18 mouse cellular contexts compared by ENCODE assay signal in the genomic region with DNA sequence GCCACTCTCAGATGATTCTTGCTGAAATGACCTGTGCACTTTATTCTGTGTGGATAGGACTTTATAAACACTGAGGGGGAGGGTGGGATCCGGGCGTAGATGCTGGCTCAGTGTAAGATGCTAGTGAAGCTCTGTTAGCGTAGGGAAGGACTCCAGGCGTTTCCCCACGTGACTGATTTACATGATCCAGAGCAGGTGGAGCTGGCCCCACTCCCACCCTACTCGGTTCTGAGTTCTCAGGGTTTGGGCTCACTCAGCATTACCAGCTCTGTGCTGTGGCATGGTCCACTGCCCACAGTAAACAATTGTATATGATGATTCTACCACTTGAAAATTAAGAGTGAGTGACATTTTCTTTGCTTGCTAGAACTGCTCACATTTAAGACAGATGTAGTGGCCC. TPM values are rescaled to one million over a fixed set of nuclear protein-coding genes. Genes with fewer than 3 reads are reported as not detected.
DNase-seq lines count a peak whose midpoint lies in the region; ATAC-seq and TF ChIP-seq lines count a peak whose summit lies in the region.
"Had no signal": no experiment of that assay in that cellular context is flagged by ENCODE, and none has a peak within 500 bp of the region (broad histone marks: within the 10 kb centered on the region; RNA-seq: fewer than 3 reads in every experiment).

No protein-coding gene starts in this region.

- H3K9me3 ChIP-seq in hindbrain, postnatal 0 days (ENCODE audit: low read length), result no peaks in the 10 kb centered on the region
- H3K9me3 ChIP-seq in hindbrain, embryonic 13.5 days, result no peaks in the 10 kb centered on the region
- no peaks in the 10 kb centered on the region for H3K9me3 ChIP-seq in midbrain, embryonic 16.5 days (replicated peaks; ENCODE audit: control insufficient read depth, low read length, poor library complexity, severe bottlenecking)
- H3K9me3 ChIP-seq in midbrain, embryonic 10.5 days (replicated peaks), result no peaks in the 10 kb centered on the region
- H3K9me3 ChIP-seq: embryonic facial prominence, embryonic 13.5 days; heart, embryonic 13.5 days had no signal

- no peak overlapping the region for H3K27ac ChIP-seq in hindbrain, postnatal 0 days
- no peak overlapping the region for H3K27ac ChIP-seq in hindbrain, embryonic 13.5 days
- H3K27ac ChIP-seq in midbrain, embryonic 16.5 days (ENCODE audit: low read length), result no peak overlapping the region
- no peak overlapping the region for H3K27ac ChIP-seq in midbrain, embryonic 10.5 days (replicated peaks)
- H3K27ac ChIP-seq in thymus, adult 2 months (ENCODE audit: control insufficient read depth, insufficient read depth, low read length), result no peak overlapping the region
- H3K27ac ChIP-seq: embryonic facial prominence, embryonic 13.5 days; gastrocnemius, adult 2 months; heart, embryonic 13.5 days had no signal

- 66% methylated on average over 6 of the region's 6 CpGs for WGBS in hindbrain, postnatal 0 days
- 83% methylated on average over 6 of the region's 6 CpGs for WGBS in hindbrain, embryonic 13.5 days
- 82% methylated on average over 6 of the region's 6 CpGs for whole genome bisulfite sequencing in midbrain, embryonic 16.5 days
- 80% methylated on average over 6 of the region's 6 CpGs for WGBS in midbrain, embryonic 10.5 days
- WGBS in thymus, adult 2 months, result 93% methylated on average over 6 of the region's 6 CpGs

- intact Hi-C loops in left cerebral cortex, postnatal 36 days (cut with DNase I), result no loop called here

- no peaks in the 10 kb centered on the region for H3K4me1 ChIP-seq in hindbrain, postnatal 0 days (ENCODE audit: insufficient read depth, low read length)
- H3K4me1 ChIP-seq in hindbrain, embryonic 13.5 days (replicated peaks), result no peaks in the 10 kb centered on the region
- no peaks in the 10 kb centered on the region for H3K4me1 ChIP-seq in midbrain, embryonic 16.5 days (ENCODE audit: control insufficient read depth, insufficient read depth, low read length)
- no peaks in the 10 kb centered on the region for H3K4me1 ChIP-seq in midbrain, embryonic 10.5 days
- 0 out of 2 replicates have a peak, but pooled peaks cover 3% of the 10 kb centered on the region for H3K4me1 ChIP-seq in thymus, adult 2 months (replicated peaks; ENCODE audit: control insufficient read depth, insufficient read depth, low read length)
- H3K4me1 ChIP-seq: embryonic facial prominence, embryonic 13.5 days had no signal

- TF ChIP-seq CTCF in hindbrain, postnatal 0 days (IDR thresholded peaks at IDR 0.05; ENCODE audit: low read depth), result no peak
- TF ChIP-seq CTCF in thymus, adult 2 months (IDR thresholded peaks at IDR 0.05; ENCODE audit: borderline replicate concordance, control insufficient read depth, extremely low read depth, insufficient read depth, low read length, poor library complexity), result no peak

- no peaks in the 10 kb centered on the region for H3K27me3 ChIP-seq in hindbrain, postnatal 0 days (ENCODE audit: insufficient read depth, low read length)
- H3K27me3 ChIP-seq in hindbrain, embryonic 13.5 days, result no peaks in the 10 kb centered on the region
- no peaks in the 10 kb centered on the region for H3K27me3 ChIP-seq in midbrain, embryonic 16.5 days (ENCODE audit: control insufficient read depth, insufficient read depth, low read depth, low read length)
- H3K27me3 ChIP-seq in midbrain, embryonic 10.5 days (ENCODE audit: low read depth, poor library complexity, severe bottlenecking), result no peaks in the 10 kb centered on the region
- no peaks in the 10 kb centered on the region for H3K27me3 ChIP-seq in thymus, adult 2 months (ENCODE audit: control insufficient read depth, insufficient read depth, low read length)
- H3K27me3 ChIP-seq: embryonic facial prominence, embryonic 13.5 days; heart, embryonic 13.5 days had no signal

- TF ChIP-seq POLR2A in thymus, adult 2 months (IDR thresholded peaks at IDR 0.05; ENCODE audit: control insufficient read depth, extremely low read depth, insufficient read depth, low read length, poor library complexity), result no peak

- no peak overlapping the region for H3K9ac ChIP-seq in hindbrain, postnatal 0 days (replicated peaks; ENCODE audit: low read length)
- no peak overlapping the region for H3K9ac ChIP-seq in hindbrain, embryonic 13.5 days
- no peak overlapping the region for H3K9ac ChIP-seq in midbrain, embryonic 16.5 days (ENCODE audit: low read depth, low read length)
- H3K9ac ChIP-seq: embryonic facial prominence, embryonic 13.5 days; heart, embryonic 13.5 days had no signal

- H3K4me2 ChIP-seq in hindbrain, postnatal 0 days (ENCODE audit: low read depth, low read length), result no peak overlapping the region
- H3K4me2 ChIP-seq in hindbrain, embryonic 13.5 days, result no peak overlapping the region
- no peak overlapping the region for H3K4me2 ChIP-seq in midbrain, embryonic 16.5 days (ENCODE audit: low read length)
- H3K4me2 ChIP-seq: embryonic facial prominence, embryonic 13.5 days; heart, embryonic 13.5 days had no signal

- peaks cover 43% of the 10 kb centered on the region; the same call in 1 of the 2 replicates for H3K36me3 ChIP-seq in hindbrain, postnatal 0 days (ENCODE audit: insufficient read depth, low read length)
- peaks cover 81% of the 10 kb centered on the region for H3K36me3 ChIP-seq in hindbrain, embryonic 13.5 days
- H3K36me3 ChIP-seq in midbrain, embryonic 16.5 days (ENCODE audit: control insufficient read depth, insufficient read depth, low read length), result peaks cover 38% of the 10 kb centered on the region
- H3K36me3 ChIP-seq in midbrain, embryonic 10.5 days, result peaks cover 95% of the 10 kb centered on the region
- peaks cover 21% of the 10 kb centered on the region for H3K36me3 ChIP-seq in thymus, adult 2 months (ENCODE audit: control insufficient read depth, insufficient read depth, low read length)

- ATAC-seq in hindbrain, postnatal 0 days, result peak; percentile 40; the same call in 1 of the 2 replicates
- ATAC-seq in hindbrain, embryonic 13.5 days (ENCODE audit: low FRiP score), result no peak
- 0 out of 2 replicates have a peak, but pooled peaks have one; percentile 3 for ATAC-seq in midbrain, embryonic 16.5 days
- ATAC-seq: forebrain, embryonic 14.5 days had no signal

- DNase-seq in hindbrain, postnatal 0 days (ENCODE audit: low spot score), result no peak
- DNase-seq in midbrain, embryonic 10.5 days (ENCODE audit: low spot score), result no peak
- DNase-seq in kidney, postnatal 14 days, result peak; percentile 12
- no peak for DNase-seq in thymus, adult 2 months
- no peak for DNase-seq in left cerebral cortex, postnatal 36 days (ENCODE audit: low spot score in 2 of 2)
- DNase-seq: adrenal gland, adult 2 months; adrenal gland, postnatal 25 days; cerebellum, adult 18-20 months; cerebellum, adult 9-11 months; cerebellum, postnatal 36 days; gastrocnemius, adult 2 months; gastrocnemius, postnatal 25 days; heart, postnatal 36 days had no signal

- H3K4me3 ChIP-seq in hindbrain, postnatal 0 days (ENCODE audit: low read length), result no peak overlapping the region
- no peak overlapping the region for H3K4me3 ChIP-seq in hindbrain, embryonic 13.5 days
- no peak overlapping the region for H3K4me3 ChIP-seq in midbrain, embryonic 16.5 days (ENCODE audit: low read depth, low read length)
- no peak overlapping the region for H3K4me3 ChIP-seq in midbrain, embryonic 10.5 days
- H3K4me3 ChIP-seq in thymus, adult 2 months (ENCODE audit: control insufficient read depth, insufficient read depth, low read length), result no peak overlapping the region
- H3K4me3 ChIP-seq: embryonic facial prominence, embryonic 13.5 days; gastrocnemius, adult 2 months; heart, embryonic 13.5 days had no signal

RNA-seq across cellular contexts. Expression of a gene that starts 40.3 kb away (rescaled TPM):
- total RNA-seq in hindbrain, postnatal 0 days (2014; rRNA removed), result 6.2 and 6.5 TPM in 2 replicates
- polyA plus RNA-seq in hindbrain, postnatal 0 days (2015; fragmentation: Nextera tagmentation; extraction: Ambion mirVana), result 3.0 and 3.2 TPM in 2 replicates
- polyA plus RNA-seq in hindbrain, embryonic 13.5 days (2015; fragmentation: Nextera tagmentation; extraction: Ambion mirVana), result 2.6 and 2.9 TPM in 2 replicates
- polyA plus RNA-seq in midbrain, embryonic 16.5 days (2015; fragmentation: Nextera tagmentation; extraction: Ambion mirVana), result 1.6 and 1.8 TPM in 2 replicates
- polyA plus RNA-seq in midbrain, embryonic 10.5 days (2016; fragmentation: Nextera tagmentation; extraction: Ambion mirVana), result 3.6 and 3.8 TPM in 2 replicates
- polyA plus RNA-seq in thymus, adult 2 months (2012; rRNA removed), result 1.9 and 2.2 TPM in 2 replicates
- total RNA-seq in left cerebral cortex, postnatal 36 days (2021), result 10 to 100 TPM; 12.5 to 17.3 TPM

RNA-seq across cellular contexts. Expression of a gene that starts 40.5 kb away (rescaled TPM):
- 70.6 and 86.3 TPM in 2 replicates for total RNA-seq in hindbrain, postnatal 0 days (2014; rRNA removed)
- polyA plus RNA-seq in hindbrain, postnatal 0 days (2015; fragmentation: Nextera tagmentation; extraction: Ambion mirVana), result 79.2 and 88.9 TPM in 2 replicates
- 73.3 and 78.5 TPM in 2 replicates for polyA plus RNA-seq in hindbrain, embryonic 13.5 days (2015; fragmentation: Nextera tagmentation; extraction: Ambion mirVana)
- polyA plus RNA-seq in midbrain, embryonic 16.5 days (2015; fragmentation: Nextera tagmentation; extraction: Ambion mirVana), result 111 and 120 TPM in 2 replicates
- polyA plus RNA-seq in midbrain, embryonic 10.5 days (2016; fragmentation: Nextera tagmentation; extraction: Ambion mirVana), result 82.3 and 86.2 TPM in 2 replicates
- 9.1 and 10.2 TPM in 2 replicates for polyA plus RNA-seq in thymus, adult 2 months (2012; rRNA removed)
- 100 to 1,000 TPM; 159 to 167 TPM for total RNA-seq in left cerebral cortex, postnatal 36 days (2021)
